Mouse (Mus musculus): Measurements from ENCODE around the gene Ppp1r21. TPM values are rescaled to one million over a fixed set of nuclear protein-coding genes. Genes with fewer than 3 reads are reported as not detected.

Gene Ppp1r21
- total RNA-seq, 2 experiments from 2014 or later, result 71.4 to 72.7 TPM

Other genes starting within 250 kb of the Ppp1r21 start
- gene Foxn2, start 89.4 kb upstream of the Ppp1r21 start, total RNA-seq (2021), result 10 to 100 TPM; 15.6 to 17.4 TPM
- gene Ston1, start 67.6 kb downstream of the Ppp1r21 start, total RNA-seq (2021), result 10 to 100 TPM; 10.1 to 12.7 TPM
- under 1 TPM in 1 of 2 experiments, not detected in 1; 0.75 TPM for gene Gtf2a1l, start 138.5 kb downstream of the Ppp1r21 start, total RNA-seq (2021)